ENCODE assay signal across 8 mouse cellular contexts in genomic region chr11:98400161-98400726, GRCm38 (mm10). TPM values are rescaled to one million over a fixed set of nuclear protein-coding genes. Genes with fewer than 3 reads are reported as not detected.
DNase-seq lines count a peak whose midpoint lies in the region; ATAC-seq lines count a peak whose summit lies in the region.

Gene Pgap3, minus strand, starts transcription at chr11:98400490.

- peaks cover 5% of the 10 kb centered on the region; the same call in 1 of the 2 replicates for H3K36me3 ChIP-seq in intestine, embryonic 14.5 days (ENCODE audit: control insufficient read depth, insufficient read depth, low read length)

- 0% methylated on average over 40 of the region's 40 CpGs for WGBS in intestine, embryonic 14.5 days

- intact Hi-C loops in gastrocnemius, postnatal 14 days (cut with DNase I; ENCODE audit: low total_unique reads): no loop called here
- intact Hi-C loops in left cerebral cortex, postnatal 14 days (cut with DNase I): no loop called here

- peak within 1 kb of the TSS; percentile 84 for H3K4me2 ChIP-seq in intestine, embryonic 14.5 days (ENCODE audit: low read length)

- H3K9me3 ChIP-seq in intestine, embryonic 14.5 days (ENCODE audit: control insufficient read depth, low read length): no peaks in the 10 kb centered on the region

- ATAC-seq in intestine, embryonic 14.5 days (replicated peaks; ENCODE audit: low FRiP score, low TSS enrichment, low read depth): peak; percentile 87

- peak within 1 kb of the TSS; percentile 82 for H3K4me3 ChIP-seq in intestine, embryonic 14.5 days (ENCODE audit: low read depth, low read length)

- peaks cover 12% of the 10 kb centered on the region for H3K4me1 ChIP-seq in intestine, embryonic 14.5 days (replicated peaks; ENCODE audit: control insufficient read depth, insufficient read depth, low read length)

- H3K27me3 ChIP-seq in intestine, embryonic 14.5 days (replicated peaks; ENCODE audit: control insufficient read depth, insufficient read depth, low read length): no peaks in the 10 kb centered on the region

- H3K27ac ChIP-seq in intestine, embryonic 14.5 days (ENCODE audit: low read depth): peak within 1 kb of the TSS; percentile 96

- peak; percentile 94 for DNase-seq in adipocyte (ENCODE audit: low spot score)
- DNase-seq in embryo, embryonic 10 days (ENCODE audit: low spot score): peak; percentile 94
- DNase-seq in gastrocnemius, postnatal 14 days: peak; percentile 85
- DNase-seq in intestine, embryonic 14.5 days (ENCODE audit: low spot score): peak; percentile 96
- DNase-seq in left cerebral cortex, postnatal 14 days (ENCODE audit: low spot score in 2 of 2): peak; percentile 88 to 92
- DNase-seq in mesoderm, embryonic 11.5 days (ENCODE audit: low read depth, low spot score): peak; percentile 89
- peak; percentile 87 to 88 for DNase-seq in right cerebral cortex, postnatal 36 days (ENCODE audit: low spot score in 2 of 2)
- peak; percentile 92 for DNase-seq in yolk sac, embryonic 10.5 days (ENCODE audit: low spot score)

- H3K9ac ChIP-seq in intestine, embryonic 14.5 days (ENCODE audit: low read length): peak within 1 kb of the TSS; percentile 77

RNA-seq across cellular contexts. Expression of gene Pgap3, which starts in this region (rescaled TPM):
- 1 to 10 TPM; 2.2 to 2.9 TPM for total RNA-seq in gastrocnemius, postnatal 14 days (2021)
- 13.4 and 14.1 TPM in 2 replicates for polyA plus RNA-seq in intestine, embryonic 14.5 days (2014; fragmentation: Nextera tagmentation; extraction: Ambion mirVana)
- 10 to 100 TPM; 10.7 to 11.1 TPM for total RNA-seq in left cerebral cortex, postnatal 14 days (2021)

Comparison
In these comparisons a context has a peak if more than half of its experiments do, and no peak if none do; other contexts are left out.
1. Peak in every context shown above with its lines: DNase-seq, ATAC-seq, H3K4me3 ChIP-seq and H3K27ac ChIP-seq.